8 mouse cellular contexts compared by ENCODE assay signal in the genomic region with DNA sequence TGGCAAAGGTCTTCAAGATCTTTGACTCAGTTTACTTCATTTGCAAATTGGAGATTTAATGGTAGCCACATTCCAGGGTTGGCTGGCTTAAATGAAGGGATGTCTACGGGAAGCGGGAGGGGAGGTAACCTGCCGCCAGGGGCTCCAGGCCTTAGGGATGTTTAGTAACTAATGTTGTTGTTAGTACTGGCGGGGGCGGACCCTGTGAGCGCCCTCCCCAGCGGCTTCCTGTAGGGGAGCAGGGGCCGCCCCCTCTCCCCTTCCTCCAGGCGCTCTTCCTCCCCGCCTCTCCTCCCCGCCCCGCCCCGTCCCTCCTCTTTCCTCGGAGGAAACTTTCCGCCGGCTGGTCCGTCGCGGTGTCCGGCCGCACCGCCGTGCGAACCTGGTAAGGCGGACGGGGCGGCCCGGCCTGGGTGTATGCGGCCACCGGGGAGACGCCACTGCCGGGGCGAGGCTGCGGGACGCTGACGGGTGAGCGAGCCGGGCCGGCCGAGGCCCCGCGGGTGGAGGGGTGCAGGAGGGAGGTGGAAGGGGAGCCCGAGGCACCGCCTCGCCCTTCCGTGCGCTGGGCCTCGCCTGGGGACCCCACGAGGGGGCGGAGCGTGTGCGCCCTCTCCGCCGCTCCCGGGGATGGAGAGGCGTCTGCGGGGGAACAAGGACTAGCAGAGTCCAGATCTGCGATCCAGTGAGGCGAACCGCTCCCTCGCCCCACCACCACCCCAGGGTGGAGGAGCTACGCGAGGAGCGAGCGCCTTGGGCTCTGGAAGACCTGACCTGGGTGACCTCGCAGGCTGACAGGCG. TPM values are rescaled to one million over a fixed set of nuclear protein-coding genes. Genes with fewer than 3 reads are reported as not detected.
DNase-seq lines count a peak whose midpoint lies in the region; ATAC-seq and TF ChIP-seq lines count a peak whose summit lies in the region.

No protein-coding gene starts in this region.

- intact Hi-C loops in gastrocnemius, postnatal 14 days (cut with DNase I; ENCODE audit: low total_unique reads), result no loop called here

- H3K4me3 ChIP-seq in bone marrow, adult 2 months (replicated peaks; ENCODE audit: control insufficient read depth, low read depth, low read length), result peak overlapping the region; percentile 65
- peak overlapping the region; percentile 56 for H3K4me3 ChIP-seq in liver, embryonic 15.5 days (replicated peaks)
- peak overlapping the region; percentile 49 for H3K4me3 ChIP-seq in neural tube, embryonic 11.5 days (ENCODE audit: low read depth, low read length)

- peak overlapping the region; percentile 20; the same call in 1 of the 2 replicates for H3K27ac ChIP-seq in bone marrow, adult 2 months (ENCODE audit: control insufficient read depth, insufficient read depth, low read depth, low read length, poor library complexity)
- H3K27ac ChIP-seq in liver, embryonic 15.5 days (replicated peaks), result peak overlapping the region; percentile 56
- H3K27ac ChIP-seq in neural tube, embryonic 11.5 days (ENCODE audit: low read depth, low read length), result peak overlapping the region; percentile 73

- peak; percentile 95 for ATAC-seq in CD4-positive, CD25-positive, alpha-beta regulatory T cell, adult 4 months
- peak; percentile 49 for ATAC-seq in liver, embryonic 15.5 days (ENCODE audit: insufficient read depth)
- ATAC-seq in neural tube, embryonic 11.5 days (ENCODE audit: insufficient read depth, low FRiP score, low TSS enrichment), result peak; percentile 38; the same call in 1 of the 2 replicates

- 0 out of 2 replicates have a peak, but pooled peaks cover 2% of the 10 kb centered on the region for H3K4me1 ChIP-seq in bone marrow, adult 2 months (ENCODE audit: control insufficient read depth, insufficient read depth, low read length)
- peaks cover 26% of the 10 kb centered on the region for H3K4me1 ChIP-seq in liver, embryonic 15.5 days (replicated peaks)
- H3K4me1 ChIP-seq in neural tube, embryonic 11.5 days (ENCODE audit: control insufficient read depth, insufficient read depth, low read length), result peaks cover 15% of the 10 kb centered on the region

- no peaks in the 10 kb centered on the region for H3K9me3 ChIP-seq in liver, embryonic 15.5 days (replicated peaks)
- no peaks in the 10 kb centered on the region for H3K9me3 ChIP-seq in neural tube, embryonic 11.5 days (ENCODE audit: control insufficient read depth, low read length)

- H3K9ac ChIP-seq in liver, embryonic 15.5 days, result peak overlapping the region; percentile 32; the same call in 1 of the 2 replicates
- H3K9ac ChIP-seq in neural tube, embryonic 11.5 days (ENCODE audit: low read length), result peak overlapping the region; percentile 61

- peak overlapping the region; percentile 65 for H3K4me2 ChIP-seq in liver, embryonic 15.5 days
- H3K4me2 ChIP-seq in neural tube, embryonic 11.5 days (ENCODE audit: low read depth), result peak overlapping the region; percentile 65

- no peak for TF ChIP-seq CTCF in bone marrow, adult 2 months (IDR thresholded peaks at IDR 0.05; ENCODE audit: control insufficient read depth, insufficient read depth, low read length)

- peak; percentile 81 for DNase-seq in gastrocnemius, postnatal 14 days
- DNase-seq in induced T-regulatory cell, adult 2 months (ENCODE audit: low read depth), result peak; percentile 87
- peak; percentile 67 for DNase-seq in neural tube, embryonic 11.5 days (ENCODE audit: low spot score)
- peak; percentile 63 for DNase-seq in urinary bladder, adult 2 months (ENCODE audit: low spot score)
- no peak for DNase-seq in cerebellum, adult 9-11 months

- 2% methylated on average over 67 of the region's 67 CpGs for WGBS in bone marrow, adult 2 months
- under 1% methylated on average over 65 of the region's 67 CpGs for WGBS in liver, embryonic 15.5 days (ENCODE audit: insufficient replicate concordance)
- under 1% methylated on average over 50 of the region's 67 CpGs for WGBS in neural tube, embryonic 11.5 days

- peaks cover 60% of the 10 kb centered on the region for H3K27me3 ChIP-seq in liver, embryonic 15.5 days
- peaks cover 19% of the 10 kb centered on the region for H3K27me3 ChIP-seq in neural tube, embryonic 11.5 days (ENCODE audit: control insufficient read depth, insufficient read depth, low read length)

- TF ChIP-seq POLR2A in bone marrow, adult 2 months (IDR thresholded peaks at IDR 0.05; ENCODE audit: borderline replicate concordance, control insufficient read depth, low read depth, low read length), result no peak; the same call in 1 of the 2 replicates

- H3K36me3 ChIP-seq in liver, embryonic 15.5 days (replicated peaks), result no peaks in the 10 kb centered on the region
- H3K36me3 ChIP-seq in neural tube, embryonic 11.5 days (ENCODE audit: control insufficient read depth, insufficient read depth, low read length), result no peaks in the 10 kb centered on the region

RNA-seq across cellular contexts. Expression of gene Eva1b, which starts 0.8 kb away (rescaled TPM):
- 10 to 100 TPM; 10.5 to 12.7 TPM for polyA plus RNA-seq in CD4-positive, CD25-positive, alpha-beta regulatory T cell, adult 4 months (2017; shearing (Covaris generic))
- polyA plus RNA-seq in bone marrow, adult 2 months (2011; ENCODE audit: insufficient read depth, insufficient read length, low replicate concordance, missing spikeins), result 5.7 and 7.1 TPM in 2 replicates
- total RNA-seq in gastrocnemius, postnatal 14 days (2021), result 10 to 100 TPM; 16.2 to 16.6 TPM
- 12.5 and 14.0 TPM in 2 replicates for polyA plus RNA-seq in liver, embryonic 15.5 days (2015; fragmentation: Nextera tagmentation; extraction: Ambion mirVana)
- 42.5 and 43.4 TPM in 2 replicates for polyA plus RNA-seq in neural tube, embryonic 11.5 days (2014; fragmentation: Nextera tagmentation; extraction: Ambion mirVana)
- polyA plus RNA-seq in urinary bladder, adult 2 months (2012; rRNA removed), result 64.1 and 68.0 TPM in 2 replicates

RNA-seq across cellular contexts. Expression of gene Sh3d21, which starts 14.9 kb away (rescaled TPM):
- 1 to 10 TPM in 1 of 2 experiments, under 1 TPM in 1; 0.56 to 1.2 TPM for polyA plus RNA-seq in CD4-positive, CD25-positive, alpha-beta regulatory T cell, adult 4 months (2017; shearing (Covaris generic))
- polyA plus RNA-seq in bone marrow, adult 2 months (2011; ENCODE audit: insufficient read depth, insufficient read length, low replicate concordance, missing spikeins), result 1.0 TPM in 1 of 2 replicates, not detected in the other
- total RNA-seq in gastrocnemius, postnatal 14 days (2021), result 1 to 10 TPM; 1.1 to 1.2 TPM
- 1.4 and 1.6 TPM in 2 replicates for polyA plus RNA-seq in liver, embryonic 15.5 days (2015; fragmentation: Nextera tagmentation; extraction: Ambion mirVana)
- polyA plus RNA-seq in neural tube, embryonic 11.5 days (2014; fragmentation: Nextera tagmentation; extraction: Ambion mirVana), result 2.1 and 2.6 TPM in 2 replicates
- 10.1 and 11.8 TPM in 2 replicates for polyA plus RNA-seq in urinary bladder, adult 2 months (2012; rRNA removed)

RNA-seq across cellular contexts. Expression of gene Stk40, which starts 44.6 kb away (rescaled TPM):
- 10 to 100 TPM; 11.4 to 23.2 TPM for polyA plus RNA-seq in CD4-positive, CD25-positive, alpha-beta regulatory T cell, adult 4 months (2017; shearing (Covaris generic))
- 7.5 and 14.0 TPM in 2 replicates for polyA plus RNA-seq in bone marrow, adult 2 months (2011; ENCODE audit: insufficient read depth, insufficient read length, low replicate concordance, missing spikeins)
- 10 to 100 TPM; 25.1 to 41.9 TPM for total RNA-seq in gastrocnemius, postnatal 14 days (2021)
- polyA plus RNA-seq in liver, embryonic 15.5 days (2015; fragmentation: Nextera tagmentation; extraction: Ambion mirVana), result 13.1 and 15.5 TPM in 2 replicates
- polyA plus RNA-seq in neural tube, embryonic 11.5 days (2014; fragmentation: Nextera tagmentation; extraction: Ambion mirVana), result 32.5 and 32.8 TPM in 2 replicates
- 26.3 and 40.8 TPM in 2 replicates for polyA plus RNA-seq in urinary bladder, adult 2 months (2012; rRNA removed)

RNA-seq across cellular contexts. Expression of gene Lsm10, which starts 51.9 kb away (rescaled TPM):
- 10 to 100 TPM; 68.6 to 76.0 TPM for polyA plus RNA-seq in CD4-positive, CD25-positive, alpha-beta regulatory T cell, adult 4 months (2017; shearing (Covaris generic))
- 6.6 and 21.2 TPM in 2 replicates for polyA plus RNA-seq in bone marrow, adult 2 months (2011; ENCODE audit: insufficient read depth, insufficient read length, low replicate concordance, missing spikeins)
- 1 to 10 TPM; 5.7 to 8.3 TPM for total RNA-seq in gastrocnemius, postnatal 14 days (2021)
- polyA plus RNA-seq in liver, embryonic 15.5 days (2015; fragmentation: Nextera tagmentation; extraction: Ambion mirVana), result 25.5 and 26.7 TPM in 2 replicates
- 39.5 and 42.6 TPM in 2 replicates for polyA plus RNA-seq in neural tube, embryonic 11.5 days (2014; fragmentation: Nextera tagmentation; extraction: Ambion mirVana)
- polyA plus RNA-seq in urinary bladder, adult 2 months (2012; rRNA removed), result 48.2 and 49.5 TPM in 2 replicates

RNA-seq across cellular contexts. Expression of gene Thrap3, which starts 54.2 kb away (rescaled TPM):
- polyA plus RNA-seq in CD4-positive, CD25-positive, alpha-beta regulatory T cell, adult 4 months (2017; shearing (Covaris generic)), result 100 to 1,000 TPM; 222 to 330 TPM
- 133 and 198 TPM in 2 replicates for polyA plus RNA-seq in bone marrow, adult 2 months (2011; ENCODE audit: insufficient read depth, insufficient read length, low replicate concordance, missing spikeins)
- total RNA-seq in gastrocnemius, postnatal 14 days (2021), result 10 to 100 TPM; 92.1 to 99.3 TPM
- 79.2 and 82.0 TPM in 2 replicates for polyA plus RNA-seq in liver, embryonic 15.5 days (2015; fragmentation: Nextera tagmentation; extraction: Ambion mirVana)
- 197 and 217 TPM in 2 replicates for polyA plus RNA-seq in neural tube, embryonic 11.5 days (2014; fragmentation: Nextera tagmentation; extraction: Ambion mirVana)
- 111 and 130 TPM in 2 replicates for polyA plus RNA-seq in urinary bladder, adult 2 months (2012; rRNA removed)

Comparison
In these comparisons a context has a peak if more than half of its experiments do, and no peak if none do; other contexts are left out.
1. ATAC-seq: peak in every context shown above with its lines; median percentile 95 in CD4-positive, CD25-positive, alpha-beta regulatory T cell, adult 4 months; 49 in liver, embryonic 15.5 days; 38 in neural tube, embryonic 11.5 days.
2. H3K27ac ChIP-seq: peak in every context shown above with its lines; median percentile 73 in neural tube, embryonic 11.5 days; 56 in liver, embryonic 15.5 days; 20 in bone marrow, adult 2 months.